Mouse (Mus musculus): ENCODE measurements at regions not wholly inside any gene's neighbourhood (a gene's known extent, or its start where the extent isn't known, plus 50 kb on each side); places are given as distances from the start of the nearest gene placed in this dataset.

GRCm38 (mm10) chr1:69759544-69759943 is 67.2 kb upstream of the Spag16 start:
- TF ChIP-seq CTCF (conservative IDR thresholded peaks at IDR 0.05; ENCODE audit: low read length) (no peak), POU5F1 (IDR thresholded peaks at IDR 0.05; ENCODE audit: borderline replicate concordance, low read length) (no peak), NANOG (IDR thresholded peaks at IDR 0.05; ENCODE audit: borderline replicate concordance, low read length) (no peak)
